Mouse (Mus musculus) spleen, adult 2 months (tissue): ENCODE data around the gene Mansc1.

ENCODE experiments used
- CTCF ChIP-seq: fragments of 200-500 bp; IDR thresholded peaks from 2 replicates; pipeline ENCODE4 v1.5.1; 2011; ENCODE audit warnings: mild to moderate bottlenecking, inconsistent platforms; ENCODE audit not compliant: insufficient read depth, insufficient read length, insufficient replicate concordance; ENCODE audit errors: extremely low read depth
- POLR2A ChIP-seq: fragments of 200-500 bp; IDR thresholded peaks from 2 replicates; pipeline ENCODE4 v1.6.1; 2011; ENCODE audit warnings: low read depth, low read length, inconsistent platforms

DNA sequence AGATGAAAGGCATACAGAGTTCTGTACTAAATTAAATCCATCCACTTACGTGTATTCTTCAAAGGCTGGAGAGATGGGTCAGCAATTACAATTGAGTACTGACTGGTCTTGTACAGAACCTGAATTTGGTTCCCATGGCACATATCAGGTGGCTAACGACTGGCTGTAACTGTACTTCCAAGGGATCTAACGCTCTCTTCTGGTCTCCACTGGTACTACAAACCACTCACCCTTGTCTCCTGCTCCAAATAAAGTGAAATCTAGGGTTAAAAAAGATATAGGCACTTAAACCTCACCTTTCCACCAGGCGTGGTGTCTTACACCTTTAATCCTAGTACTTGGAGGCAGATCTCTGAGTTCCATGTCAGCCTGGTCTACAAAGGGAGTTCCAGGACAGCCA, 4.2 kb upstream of the Mansc1 start:
- TF ChIP-seq CTCF (no peak), POLR2A (no peak)
